Mouse (Mus musculus) cerebellum, adult (tissue): ENCODE data around the gene Gm3625.

Experiments
- ATAC-seq: cut with Nextera tagmentation; 2 replicates; pipeline ENCODE4 v1.9.2; 2017; ENCODE audit warnings: mild to moderate bottlenecking, moderate library complexity, mixed read lengths; ENCODE audit not compliant: insufficient number of reproducible peaks, low FRiP score, low TSS enrichment

Gm3625 gene

DNA sequence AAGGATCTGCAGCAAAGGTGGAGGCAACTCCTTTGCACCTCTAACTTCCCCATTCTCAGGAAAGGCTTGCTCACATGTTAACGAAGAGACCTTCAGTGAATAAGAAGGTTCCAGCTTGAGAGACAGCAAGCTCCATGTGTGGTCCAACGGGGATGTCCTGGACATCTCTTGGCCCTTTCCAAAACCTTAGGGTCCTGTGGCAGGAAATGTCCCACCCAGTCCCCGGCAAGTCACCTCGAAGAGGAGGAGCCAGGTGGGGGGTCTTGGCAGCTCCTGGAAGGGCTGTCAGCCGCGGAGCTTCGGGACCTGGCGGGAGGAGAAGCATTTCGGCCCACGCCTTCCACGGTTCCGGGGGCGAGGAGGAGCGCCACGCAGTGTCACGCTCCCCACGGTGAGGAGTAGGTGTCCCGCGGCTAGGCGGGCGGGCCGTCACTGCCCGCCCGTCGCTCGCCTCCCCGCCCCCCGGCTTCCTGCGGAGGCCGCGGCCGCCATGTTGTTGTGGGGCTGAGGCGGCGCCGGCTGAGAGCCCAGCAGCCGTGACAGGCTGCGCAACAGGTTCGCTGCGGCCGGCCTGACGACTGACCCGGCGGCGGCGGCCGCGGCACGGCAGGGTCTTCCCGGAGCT is at the start of gene Gm3625, which contains the start of gene Itsn2:
Gm3625 (minus strand) TSS at position 387 of the 625 bp plus-strand sequence.
Itsn2 (plus strand) TSS at position 98 of the 625 bp plus-strand sequence.
- ATAC-seq, result peak; percentile 62

DNA sequence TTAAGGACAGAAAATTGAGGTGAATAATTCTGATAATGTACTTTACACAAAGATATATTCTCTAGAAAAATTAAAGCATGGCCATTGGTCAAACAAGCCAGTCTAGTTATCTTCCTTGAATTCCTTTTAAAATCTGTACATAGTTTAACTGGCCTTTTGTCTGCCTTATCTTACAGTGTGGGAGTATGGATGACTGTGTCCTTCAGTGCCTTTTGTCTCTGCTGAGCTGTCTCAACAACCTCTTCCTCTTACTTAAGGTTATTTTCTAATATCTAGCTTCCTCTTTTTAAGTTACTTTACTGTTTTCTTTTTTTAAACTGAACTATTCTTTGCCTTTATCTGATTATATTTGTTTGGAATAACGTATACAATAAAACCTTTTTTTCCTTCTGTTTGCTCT is 48.0 kb upstream of the Gm3625 start:
- ATAC-seq, result no peak

DNA sequence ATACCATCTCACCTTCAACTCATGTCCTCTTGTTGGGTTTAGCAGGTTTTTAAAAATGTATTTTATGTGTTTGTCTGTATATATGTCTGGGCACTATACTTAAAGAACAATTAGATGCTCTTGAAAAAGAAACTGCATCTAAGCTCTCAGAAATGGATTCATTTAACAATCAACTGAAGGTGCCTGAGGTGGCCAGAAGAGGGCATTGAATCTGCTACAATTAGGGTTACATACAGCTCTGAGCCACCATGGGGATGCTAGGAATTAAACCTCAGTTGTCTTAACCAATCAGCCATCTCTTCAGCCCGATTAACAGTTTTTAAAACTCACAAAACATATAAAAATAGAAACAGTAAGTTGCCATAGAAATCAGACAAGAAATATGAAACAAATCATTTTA is 45.7 kb upstream of the Gm3625 start:
- no peak for ATAC-seq

DNA sequence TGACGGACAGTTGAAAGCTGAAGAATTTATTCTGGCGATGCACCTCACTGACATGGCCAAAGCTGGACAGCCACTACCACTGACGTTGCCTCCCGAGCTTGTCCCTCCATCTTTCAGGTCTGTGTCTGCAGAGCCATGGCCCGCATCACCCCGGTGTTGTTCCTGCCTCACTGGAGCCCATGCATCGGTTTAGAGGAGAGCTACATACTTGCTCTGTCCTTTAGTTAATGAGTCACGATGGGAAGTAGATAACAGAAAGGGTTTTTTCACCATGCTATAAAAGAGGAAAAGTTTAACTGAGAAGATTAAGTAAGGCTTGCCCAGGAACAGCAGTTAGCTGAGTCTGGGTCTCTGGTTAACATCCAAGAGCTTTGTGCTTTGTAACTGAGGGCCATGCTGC is 40.2 kb upstream of the Gm3625 start:
- no peak for ATAC-seq

DNA sequence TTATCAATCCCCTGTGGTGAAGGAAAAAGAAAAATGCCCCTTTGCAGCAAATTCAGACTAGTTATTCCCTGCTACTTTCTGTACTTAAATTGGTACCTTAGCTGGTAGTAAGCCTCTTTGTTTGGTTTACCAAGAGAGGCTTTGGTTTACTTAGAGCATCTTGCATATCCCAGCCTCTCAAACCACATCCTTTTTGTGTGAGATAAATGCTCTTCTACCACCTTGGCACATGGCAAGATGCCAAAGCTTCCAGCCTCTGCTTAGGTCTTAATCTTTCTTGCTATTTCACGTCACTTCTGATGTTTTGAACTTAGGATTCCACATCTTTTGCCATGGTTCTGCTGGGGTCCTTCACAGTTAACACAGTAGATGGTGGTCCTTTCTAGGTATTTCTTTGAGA is 31.5 kb upstream of the Gm3625 start:
- ATAC-seq, result no peak

DNA sequence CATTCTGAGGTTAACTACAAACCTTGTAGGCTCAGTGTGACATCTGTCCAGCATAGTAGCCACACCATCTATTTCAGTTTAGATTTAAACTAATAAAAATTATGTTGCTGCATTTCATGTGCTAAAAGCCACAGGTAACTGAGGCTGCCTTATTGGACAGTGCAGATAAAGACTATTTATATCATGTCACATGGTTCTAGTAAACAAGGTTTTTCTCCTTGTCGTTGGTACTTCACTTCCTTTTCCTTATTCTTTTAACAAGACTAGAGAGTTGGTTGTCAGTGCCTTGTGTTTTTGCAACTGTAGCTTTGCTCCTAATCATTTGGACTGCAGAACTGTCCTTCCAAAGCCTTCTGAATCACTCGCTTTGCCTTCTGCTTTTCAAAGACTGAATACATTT is 22.0 kb upstream of the Gm3625 start:
- no peak for ATAC-seq

DNA sequence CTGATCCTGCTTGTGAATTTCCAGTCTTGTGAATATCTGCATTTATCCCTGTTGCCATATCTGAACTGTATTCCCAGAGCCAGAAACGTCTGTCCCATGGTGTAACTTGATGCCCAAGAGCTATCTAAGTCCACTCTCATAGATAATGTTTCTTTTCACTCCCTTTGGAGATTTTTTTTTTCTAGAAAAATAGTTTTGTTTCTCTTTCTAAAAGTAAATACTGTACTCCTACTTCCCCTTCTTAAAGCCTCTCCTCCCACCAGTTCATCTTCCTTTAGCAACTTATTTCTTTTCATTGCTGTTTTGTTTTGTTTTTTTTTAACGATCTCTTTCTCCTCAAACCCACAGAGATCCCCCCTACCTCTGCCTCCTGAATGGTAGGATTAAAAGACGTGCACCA is 13.9 kb upstream of the Gm3625 start:
- ATAC-seq, result no peak

DNA sequence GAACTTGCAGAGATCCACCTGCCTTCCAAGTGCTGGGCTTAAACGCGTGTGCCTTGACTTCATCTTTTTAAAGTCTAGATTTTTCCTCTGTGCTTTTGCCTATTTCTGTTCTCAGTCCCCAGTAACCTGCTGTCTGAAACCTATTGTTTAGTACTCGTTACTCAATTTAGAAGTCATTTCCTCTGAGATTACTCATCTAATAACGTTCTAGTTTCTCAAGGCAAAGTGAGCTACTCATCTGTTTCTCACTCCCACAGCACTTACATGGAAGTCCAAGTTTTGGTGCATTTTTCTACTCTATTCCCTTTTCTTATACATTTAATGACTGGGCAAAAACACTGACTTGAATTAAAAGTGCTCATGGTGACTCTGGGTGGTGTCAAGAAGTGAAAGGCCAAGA is 7.0 kb upstream of the Gm3625 start:
- ATAC-seq, result no peak

DNA sequence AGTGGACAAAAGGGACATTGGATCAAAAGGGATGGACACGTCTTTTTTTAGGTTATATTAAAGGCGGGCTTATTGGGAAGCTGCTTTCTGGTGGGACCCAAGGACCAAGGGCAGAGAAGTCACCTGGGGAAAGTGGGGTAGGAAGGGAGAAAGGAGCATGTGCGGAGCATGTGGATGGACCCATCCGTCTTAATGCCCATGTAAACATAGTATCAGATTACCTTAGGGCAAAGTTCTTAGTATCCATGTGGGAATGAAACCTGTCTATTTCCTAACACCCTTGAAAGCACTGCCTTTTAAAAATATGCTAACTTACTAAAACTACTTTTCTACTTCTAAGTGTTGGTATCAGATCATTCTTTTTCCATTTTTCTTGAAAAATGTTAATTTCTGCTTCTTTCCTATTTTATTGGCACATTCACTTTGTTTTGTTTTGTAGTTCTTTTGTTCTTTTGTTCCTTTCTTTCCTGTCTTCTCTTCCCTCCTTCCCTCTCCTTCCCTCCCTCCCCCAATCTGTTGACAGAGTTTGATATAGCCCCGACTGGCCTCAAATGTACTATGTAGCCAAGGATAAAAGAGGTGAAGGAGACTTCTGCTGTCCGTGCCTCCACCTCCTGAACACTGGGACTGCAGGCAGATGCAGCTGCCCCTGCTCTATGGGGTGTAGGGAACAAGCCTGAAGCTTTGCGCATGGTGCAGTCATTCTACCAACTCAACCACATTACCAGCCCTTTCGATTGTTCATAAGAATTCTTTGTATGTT is 6.1 kb upstream of the Gm3625 start:
- ATAC-seq, result no peak

DNA sequence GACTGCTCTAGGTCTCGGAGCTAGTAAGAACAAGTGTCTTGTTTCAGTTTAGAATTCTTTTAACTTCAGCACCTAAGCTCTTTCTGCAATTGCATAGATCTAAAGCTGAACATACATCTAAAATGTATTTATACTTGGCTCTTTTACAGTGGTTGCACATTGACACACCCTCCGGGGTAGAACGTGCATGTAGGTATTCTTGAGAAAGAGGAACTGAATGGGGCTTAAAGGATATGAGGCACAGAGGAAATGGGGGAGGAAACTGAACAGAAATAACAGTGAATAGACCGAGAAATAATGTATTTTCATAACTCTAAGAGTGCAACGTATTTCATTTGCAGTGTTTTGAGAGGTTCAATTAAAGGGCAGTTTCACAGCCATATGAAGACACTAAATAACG is 2.3 kb upstream of the Gm3625 start:
- ATAC-seq, result no peak

DNA sequence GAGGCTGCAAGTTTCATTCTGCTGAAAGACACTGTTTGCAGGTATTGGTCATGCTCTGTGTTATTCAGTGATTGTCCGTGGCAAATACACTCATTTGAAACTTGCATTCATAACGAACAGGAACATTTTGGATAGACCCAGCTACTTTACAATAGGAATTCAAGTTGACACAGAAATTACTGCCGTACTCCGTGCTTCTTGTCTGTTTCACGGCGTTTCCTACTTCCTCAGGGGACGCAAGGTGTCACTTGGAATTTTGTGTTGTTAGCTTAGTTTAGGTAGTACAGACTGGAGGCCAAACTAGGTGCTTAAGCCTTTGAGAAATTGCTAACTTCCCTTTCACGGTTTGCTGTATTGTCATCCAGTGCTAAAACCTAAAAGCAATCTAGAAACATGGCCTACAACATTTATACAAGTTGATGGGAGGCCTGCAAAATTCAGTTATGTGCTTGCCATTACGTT is 1.2 kb upstream of the Gm3625 start:
- ATAC-seq, result no peak

DNA sequence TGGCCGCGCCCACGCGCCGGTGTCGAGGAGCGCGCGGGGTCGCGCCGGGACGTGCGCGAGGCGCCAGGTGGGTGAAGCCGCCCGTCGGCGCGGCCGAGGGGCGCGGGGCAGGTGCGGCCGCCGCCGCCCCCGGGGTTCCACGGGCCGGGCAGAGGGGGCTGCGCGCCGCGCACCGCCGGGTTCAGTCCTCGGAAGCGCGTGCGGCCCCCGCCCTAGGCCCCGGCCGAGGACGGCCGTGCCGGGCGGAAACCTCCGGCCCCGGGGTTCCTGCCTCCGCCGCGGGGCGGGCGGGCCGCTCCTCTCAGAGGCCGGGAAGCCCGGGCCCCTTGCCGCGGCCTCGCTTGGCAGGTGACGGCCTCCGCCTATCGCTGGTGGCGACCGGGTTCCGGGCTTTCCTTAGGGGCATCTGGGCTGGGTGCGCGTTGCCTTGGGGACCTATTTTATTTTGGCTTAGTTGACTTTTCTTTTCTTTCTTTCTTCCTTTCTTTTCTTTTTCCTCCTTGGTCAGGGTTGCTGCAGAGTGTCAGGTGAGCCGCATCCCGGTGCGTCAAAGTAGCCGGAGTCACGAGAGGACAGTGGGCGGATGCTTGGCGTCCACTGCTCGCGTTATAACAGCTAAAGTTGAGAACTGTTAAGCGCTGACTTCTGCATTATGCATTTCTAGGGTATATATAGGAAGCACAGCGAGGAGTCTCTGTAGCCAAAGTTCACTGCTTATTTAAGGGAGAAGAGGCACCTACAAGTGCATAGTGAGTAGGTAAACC is 621 bp upstream of the Gm3625 start:
- ATAC-seq, result peak; percentile 38; the same call in 1 of the 2 replicates

DNA sequence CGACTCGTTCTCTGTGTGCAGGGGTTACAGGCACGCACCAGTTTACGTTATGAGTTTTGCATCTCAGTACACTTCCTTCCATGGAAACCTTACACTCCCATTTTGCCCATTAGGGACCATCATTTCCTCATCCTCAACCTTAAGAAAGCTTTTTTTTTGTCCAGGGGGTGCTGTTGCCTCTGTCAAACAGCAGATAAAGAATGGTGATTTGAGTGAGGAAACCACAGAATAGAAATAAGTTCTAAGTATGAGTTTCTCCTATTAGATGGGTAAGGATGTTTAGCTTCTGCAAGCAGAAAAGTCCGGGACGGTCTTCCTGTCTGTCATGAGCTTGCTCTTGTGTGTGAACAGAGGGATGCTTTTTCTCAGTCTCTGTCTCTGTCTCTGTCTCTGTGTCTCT is 702 bp downstream of the Gm3625 start:
- no peak for ATAC-seq

DNA sequence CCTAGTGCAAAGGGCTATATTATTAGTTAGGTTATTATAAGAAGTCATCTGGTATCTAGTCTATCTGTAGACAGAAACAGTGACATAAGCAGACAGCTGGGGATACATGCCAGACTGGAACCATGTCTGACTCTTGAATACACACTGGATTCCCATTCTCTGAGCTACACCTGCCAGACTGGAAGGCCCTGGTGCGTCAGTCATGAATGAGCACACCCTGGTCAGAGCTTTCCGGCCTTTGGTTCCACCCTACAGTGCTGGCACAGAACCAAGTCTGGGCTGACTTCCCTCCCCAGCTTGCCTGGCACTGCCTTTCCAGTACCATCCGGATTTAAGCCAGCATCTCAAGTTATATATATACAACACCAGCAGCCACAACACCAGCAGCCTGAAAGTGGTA is 4.1 kb downstream of the Gm3625 start:
- peak; percentile 37; the same call in 1 of the 2 replicates for ATAC-seq

DNA sequence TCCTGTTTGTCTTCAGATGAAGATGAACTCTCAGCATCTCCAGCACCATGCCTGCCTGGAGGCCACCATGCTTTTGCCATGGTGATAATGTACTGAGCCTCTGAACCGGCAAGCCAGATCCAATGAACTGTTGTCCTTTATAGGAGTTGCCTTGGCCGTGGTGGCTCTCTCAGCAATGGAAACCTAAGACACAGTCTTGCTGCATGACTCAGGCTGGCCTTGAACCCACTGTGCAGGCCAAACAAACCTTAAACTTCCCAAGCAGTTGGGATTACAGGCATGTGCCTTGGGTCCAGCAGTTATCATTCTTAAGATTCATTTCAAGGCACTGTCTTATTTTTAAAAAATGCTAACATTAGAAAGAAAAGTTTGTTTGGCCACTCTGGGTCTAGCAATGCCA is 4.9 kb downstream of the Gm3625 start:
- no peak for ATAC-seq

DNA sequence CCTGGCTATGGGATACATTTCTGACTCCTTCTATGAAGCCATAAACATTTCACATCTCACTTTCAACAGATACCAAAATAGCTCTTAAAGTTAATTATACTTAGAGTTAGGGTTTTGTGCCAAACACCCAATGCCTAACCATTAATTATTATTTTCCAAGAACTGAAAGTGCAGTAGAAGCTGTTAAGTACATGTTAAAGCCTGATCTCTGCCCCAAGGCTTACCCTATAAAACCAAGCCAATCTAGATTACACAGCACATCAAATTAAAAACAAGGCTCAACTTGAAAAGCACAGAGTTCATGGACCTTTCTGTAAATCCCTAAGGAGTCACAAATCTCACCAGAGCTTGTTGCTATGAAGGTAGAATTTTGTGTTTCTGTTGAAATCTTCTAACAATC is 10.4 kb downstream of the Gm3625 start:
- ATAC-seq, result no peak

DNA sequence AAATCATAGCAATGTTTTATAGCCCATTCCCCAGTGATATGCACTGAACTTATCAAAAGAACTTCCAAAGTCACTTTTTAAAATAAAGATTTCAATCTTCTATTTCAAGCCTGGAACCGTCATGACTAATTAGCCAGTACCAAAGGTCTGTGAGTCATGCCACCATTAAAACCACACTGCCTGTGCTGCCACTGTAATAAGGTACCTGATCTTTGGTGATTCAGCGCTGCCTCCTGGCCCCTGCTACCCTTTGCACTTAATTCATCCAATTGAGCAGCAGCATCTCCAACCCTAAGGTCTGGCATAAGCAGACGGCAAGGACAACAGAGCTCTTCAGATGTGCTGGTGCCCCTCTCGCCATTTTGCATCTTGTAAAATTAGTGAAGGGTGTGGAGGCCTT is 18.7 kb downstream of the Gm3625 start:
- ATAC-seq, result no peak

DNA sequence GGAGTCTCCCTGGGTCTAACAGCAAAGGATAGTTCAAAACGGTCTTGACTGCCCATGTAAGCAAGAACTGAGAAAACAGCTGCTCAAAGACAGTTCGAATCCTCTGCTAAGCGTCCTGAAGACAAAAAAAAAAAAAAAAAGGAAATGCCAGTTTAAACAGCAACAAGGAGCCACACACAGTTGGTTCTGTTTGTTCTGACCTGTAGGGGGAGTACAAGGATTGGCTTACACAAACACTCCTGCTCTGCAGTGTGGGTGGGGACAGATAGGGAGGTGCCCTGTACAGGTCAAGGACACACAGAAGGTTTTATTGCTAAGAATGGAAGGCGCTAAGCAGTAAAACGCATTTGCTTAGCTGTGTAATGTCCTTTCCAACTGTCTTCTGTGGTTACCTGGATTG is 20.9 kb downstream of the Gm3625 start:
- peak; percentile 76 for ATAC-seq

DNA sequence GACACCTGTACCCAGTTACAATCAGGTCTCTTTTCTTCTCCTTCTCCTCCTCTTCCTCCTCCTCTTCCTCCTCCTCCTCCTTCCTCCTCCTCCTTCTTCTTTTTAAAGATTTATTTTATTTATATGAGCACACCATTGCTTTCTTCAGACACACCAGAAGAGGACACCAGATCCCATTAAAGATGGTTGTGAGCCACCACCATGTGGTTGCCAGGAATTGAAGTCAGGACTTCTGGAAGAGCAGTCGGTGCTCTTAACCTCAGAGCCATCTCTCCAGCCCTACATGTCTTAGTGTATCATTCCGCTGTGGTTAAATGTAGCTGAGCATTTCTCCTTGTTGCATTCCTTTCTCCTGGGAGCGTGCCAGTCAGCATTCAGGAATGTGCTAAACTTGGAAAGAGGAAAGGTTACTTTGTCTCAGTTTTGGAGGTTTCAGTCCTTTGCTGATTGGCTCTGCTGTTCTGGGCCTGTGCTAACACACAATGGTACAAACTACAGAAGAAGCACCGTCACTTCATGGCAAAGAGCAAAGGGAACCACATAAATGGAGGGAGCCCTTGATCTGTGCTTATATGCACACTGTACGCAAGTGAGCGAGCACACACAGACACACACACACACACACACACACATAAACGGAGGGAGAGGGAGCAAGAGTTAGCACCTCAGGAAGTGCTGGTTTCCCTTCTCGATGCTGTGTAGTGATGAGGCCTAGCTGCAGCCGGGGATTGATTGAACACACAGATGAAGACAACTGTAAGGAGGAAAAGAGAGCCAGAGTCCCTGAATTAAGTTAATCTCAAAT is 34.0 kb downstream of the Gm3625 start:
- no peak for ATAC-seq

DNA sequence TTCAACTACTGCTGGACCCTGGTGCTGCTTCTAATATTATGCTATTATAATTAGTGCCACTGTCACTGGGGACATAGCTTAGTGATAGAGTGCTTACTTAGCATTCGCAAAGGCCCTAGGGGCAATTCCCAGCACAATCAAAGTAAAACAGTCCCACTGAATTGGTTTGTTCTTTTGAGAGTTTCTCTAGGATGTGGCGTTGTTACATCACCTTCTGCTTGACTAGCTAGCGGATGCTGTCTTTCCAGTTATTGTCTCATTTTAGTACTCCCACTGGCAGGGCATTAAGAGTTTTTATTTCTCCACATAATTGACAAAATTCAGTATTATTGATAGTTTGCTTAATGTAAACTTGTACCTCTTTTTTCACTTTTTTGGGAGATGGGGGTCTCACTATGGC is 34.7 kb downstream of the Gm3625 start:
- no peak for ATAC-seq
